Mouse (Mus musculus) limb, embryonic 10.5 days (tissue): ENCODE data around the gene Mapk13. TPM values are rescaled to one million over a fixed set of nuclear protein-coding genes. Genes with fewer than 3 reads are reported as not detected.
"Not testable (repeated sequence)": the region's sequence is repeated elsewhere in the genome, so short reads cannot be mapped to it uniquely, and the experiment has no call there.

ENCODE experiments used
- DNase-seq: peaks from one replicate; pipeline ENCODE4 v3.0.0-alpha.2; 2017; ENCODE audit warnings: low spot score
- H3K27ac ChIP-seq: fragments of 300-500 bp; sonication (generic); 2 replicates; pipeline ENCODE4 v1.5.1; 2016; ENCODE audit warnings: mild to moderate bottlenecking
- H3K27me3 ChIP-seq: fragments of 300-500 bp; sonication (generic); 2 replicates; pipeline ENCODE4 v1.6.1; 2016; ENCODE audit warnings: low read depth, mild to moderate bottlenecking; ENCODE audit not compliant: poor library complexity, severe bottlenecking
- H3K36me3 ChIP-seq: fragments of 300-500 bp; sonication (generic); 2 replicates; pipeline ENCODE4 v1.6.1; 2016; ENCODE audit warnings: mild to moderate bottlenecking, moderate library complexity
- H3K4me1 ChIP-seq: fragments of 300-500 bp; sonication (generic); 2 replicates; pipeline ENCODE4 v1.6.1; 2016
- H3K4me3 ChIP-seq: fragments of 300-500 bp; sonication (generic); 2 replicates; pipeline ENCODE4 v1.5.1; 2016; ENCODE audit warnings: mild to moderate bottlenecking, moderate library complexity
- H3K9me3 ChIP-seq: fragments of 300-500 bp; sonication (generic); replicated peaks from 2 replicates; pipeline ENCODE4 v1.6.1; 2016; ENCODE audit warnings: mild to moderate bottlenecking
- WGBS: fragments of 180-500 bp; shearing (Covaris S2); methylation state at CpG from one replicate; pipeline ENCODE4 v1.1.7; 2016; 5-methylcytosine and 5-hydroxymethylcytosine counted together
- polyA plus RNA-seq: library from polyadenylated mRNA; unstranded; fragments of >200 nt; fragmentation: Nextera tagmentation; extraction: Ambion mirVana; gene quantifications from 2 replicates; pipeline ENCODE4 v1.2.1, GENCODE M21; 2016

Mapk13 gene
- polyA plus RNA-seq, 1 experiment from 2014 or later: 8.2 TPM

DNA sequence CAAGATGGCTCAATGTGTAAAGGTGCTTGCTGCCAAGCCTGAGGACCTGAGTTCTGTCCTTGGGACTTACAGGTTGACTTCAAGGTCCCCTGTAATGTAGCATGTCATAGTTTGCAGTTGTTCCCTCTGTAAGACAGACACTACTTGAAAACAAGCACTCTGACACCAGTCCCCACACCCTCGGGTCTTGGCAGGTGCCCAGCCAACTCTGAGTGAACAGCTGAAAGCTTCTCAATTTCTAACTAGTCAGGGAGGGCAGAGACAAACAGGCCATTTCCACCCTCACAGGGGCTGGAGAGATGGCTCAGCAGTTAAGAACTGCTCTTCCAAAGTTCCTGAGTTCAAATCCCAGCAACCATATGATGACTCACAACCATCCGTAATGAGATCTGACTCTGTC lies 11.6 kb upstream of the Mapk13 start:
- no peak overlapping the region for H3K27ac ChIP-seq
- H3K27me3 ChIP-seq: no peaks in the 10 kb centered on the region
- no peaks in the 10 kb centered on the region for H3K9me3 ChIP-seq
- no peak overlapping the region for H3K4me3 ChIP-seq
- WGBS: 83% methylated on average over 2 of the region's 2 CpGs
- H3K4me1 ChIP-seq: peaks cover 5% of the 10 kb centered on the region
- DNase-seq: no peak
- no peaks in the 10 kb centered on the region for H3K36me3 ChIP-seq

DNA sequence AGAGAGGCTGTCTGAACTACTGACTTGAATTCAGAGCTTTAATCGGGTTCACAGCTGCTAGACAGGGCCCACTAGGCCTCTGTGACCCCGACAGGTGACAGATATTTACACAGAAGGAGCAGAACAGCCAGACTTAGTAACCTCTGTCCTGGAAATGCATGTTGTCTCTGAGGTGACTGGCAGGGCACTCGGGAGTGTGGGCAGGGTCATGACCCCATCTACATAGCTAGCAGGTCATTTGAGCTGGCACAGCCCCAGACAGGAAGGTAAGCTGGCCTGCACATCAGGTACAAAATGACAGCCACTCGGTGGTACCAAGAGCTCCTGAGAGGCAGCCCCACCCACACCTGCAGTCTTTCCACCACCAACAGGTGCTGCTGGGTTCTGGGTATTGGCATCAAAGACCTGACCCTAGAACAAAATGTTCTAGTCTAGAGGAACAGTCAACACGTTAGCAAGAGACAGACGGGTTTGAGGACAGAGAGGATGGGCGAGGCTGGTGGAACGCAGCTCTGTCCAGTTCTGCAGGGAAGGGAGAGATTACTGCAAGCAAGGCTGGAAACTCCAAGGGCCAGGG lies 8.3 kb upstream of the Mapk13 start:
- no peaks in the 10 kb centered on the region for H3K36me3 ChIP-seq
- no peak overlapping the region for H3K27ac ChIP-seq
- H3K27me3 ChIP-seq: no peaks in the 10 kb centered on the region
- peaks cover 5% of the 10 kb centered on the region for H3K4me1 ChIP-seq
- WGBS: 71% methylated on average over 8 of the region's 8 CpGs
- H3K9me3 ChIP-seq: no peaks in the 10 kb centered on the region
- no peak overlapping the region for H3K4me3 ChIP-seq
- no peak for DNase-seq

DNA sequence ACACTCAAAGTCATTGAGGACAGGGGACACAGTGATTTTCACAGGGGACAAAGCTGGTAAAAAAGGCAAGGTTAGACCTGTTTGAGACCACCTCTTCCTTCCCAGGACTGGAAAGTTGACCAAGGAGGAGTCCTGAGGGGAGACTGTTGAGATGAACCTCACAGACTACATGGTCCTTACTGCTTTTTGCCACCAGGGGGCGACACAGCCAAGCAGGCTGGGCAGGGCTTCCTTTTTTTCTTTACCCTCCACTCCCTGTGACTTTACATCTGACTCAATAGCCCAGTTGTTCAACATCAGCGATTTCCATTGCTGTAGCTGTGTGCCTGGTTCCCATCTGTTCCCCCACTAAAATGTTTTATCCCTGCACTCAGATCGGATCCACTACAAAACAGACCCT lies 7.2 kb upstream of the Mapk13 start:
- WGBS: 12% methylated on average over 3 of the region's 3 CpGs
- H3K4me3 ChIP-seq: no peak overlapping the region
- H3K4me1 ChIP-seq: peaks cover 6% of the 10 kb centered on the region; the same call in 1 of the 2 replicates
- no peaks in the 10 kb centered on the region for H3K36me3 ChIP-seq
- H3K27me3 ChIP-seq: peaks cover 6% of the 10 kb centered on the region; the same call in 1 of the 2 replicates
- H3K27ac ChIP-seq: no peak overlapping the region
- H3K9me3 ChIP-seq: no peaks in the 10 kb centered on the region
- peak; percentile 78 for DNase-seq

GRCm38 (mm10) chr17:28766203-28766602 lies 2.9 kb upstream of the Mapk13 start:
- DNase-seq: no peak
- WGBS: 66% methylated on average over 3 of the region's 3 CpGs
- H3K36me3 ChIP-seq: no peaks in the 10 kb centered on the region
- peaks cover 46% of the 10 kb centered on the region for H3K27me3 ChIP-seq
- peaks cover 21% of the 10 kb centered on the region for H3K4me1 ChIP-seq
- H3K4me3 ChIP-seq: no peak overlapping the region
- no peak overlapping the region for H3K27ac ChIP-seq
- no peaks in the 10 kb centered on the region for H3K9me3 ChIP-seq

- no peak overlapping the region for H3K4me3 ChIP-seq
- WGBS: 80% methylated on average over 11 of the region's 11 CpGs
- no peak for DNase-seq
- peaks cover 21% of the 10 kb centered on the region for H3K4me1 ChIP-seq
- H3K36me3 ChIP-seq: no peaks in the 10 kb centered on the region
- H3K27me3 ChIP-seq: peaks cover 54% of the 10 kb centered on the region
- no peaks in the 10 kb centered on the region for H3K9me3 ChIP-seq
- H3K27ac ChIP-seq: no peak overlapping the region
Measured at GRCm38 (mm10) chr17:28766781-28767515, 2.1 kb upstream of the Mapk13 start.

- Histone ChIP-seq H3K27me3 (peaks cover 56% of the 10 kb centered on the region), H3K27ac (peak overlapping the region; percentile 50), H3K9me3 (no peaks in the 10 kb centered on the region), H3K36me3 (no peaks in the 10 kb centered on the region), H3K4me1 (peaks cover 24% of the 10 kb centered on the region), H3K4me3 (peak overlapping the region; percentile 55)
- 3% methylated on average over 24 of the region's 24 CpGs for WGBS
- DNase-seq: peak; percentile 58
Measured at GRCm38 (mm10) chr17:28769875-28770421, 851 bp downstream of the Mapk13 start.

GRCm38 (mm10) chr17:28771289-28771688 lies 2.2 kb downstream of the Mapk13 start:
- no peaks in the 10 kb centered on the region for H3K9me3 ChIP-seq
- no peak overlapping the region for H3K27ac ChIP-seq
- H3K4me3 ChIP-seq: no peak overlapping the region
- 91% methylated on average over 5 of the region's 5 CpGs for WGBS
- no peaks in the 10 kb centered on the region for H3K36me3 ChIP-seq
- DNase-seq: no peak
- peaks cover 53% of the 10 kb centered on the region for H3K27me3 ChIP-seq
- peaks cover 22% of the 10 kb centered on the region for H3K4me1 ChIP-seq

DNA sequence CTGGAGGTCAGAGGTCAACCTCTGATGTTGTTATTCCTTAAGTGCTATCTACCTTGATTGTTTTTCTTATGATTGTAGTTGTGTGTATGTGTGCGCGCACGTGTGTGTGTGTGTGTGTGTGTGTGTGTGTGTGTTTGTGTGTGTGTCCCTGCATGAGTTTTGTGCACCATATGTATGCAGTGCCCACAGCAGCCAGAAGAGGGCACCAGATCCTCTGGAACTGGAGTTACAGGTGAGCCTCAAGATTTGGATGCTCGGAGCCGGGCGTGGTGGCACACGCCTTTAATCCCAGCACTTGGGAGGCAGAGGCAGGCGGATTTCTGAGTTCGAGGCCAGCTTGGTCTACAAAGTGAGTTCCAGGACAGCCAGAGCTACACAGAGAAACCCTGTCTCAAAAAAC lies 5.2 kb downstream of the Mapk13 start:
- 94% methylated on average over 9 of the region's 9 CpGs for WGBS
- not testable (repeated sequence) for H3K27ac ChIP-seq, H3K9me3 ChIP-seq, H3K36me3 ChIP-seq, DNase-seq, H3K4me3 ChIP-seq
- Histone ChIP-seq H3K4me1 (peaks cover 15% of the 10 kb centered on the region), H3K27me3 (peaks cover 29% of the 10 kb centered on the region)

DNA sequence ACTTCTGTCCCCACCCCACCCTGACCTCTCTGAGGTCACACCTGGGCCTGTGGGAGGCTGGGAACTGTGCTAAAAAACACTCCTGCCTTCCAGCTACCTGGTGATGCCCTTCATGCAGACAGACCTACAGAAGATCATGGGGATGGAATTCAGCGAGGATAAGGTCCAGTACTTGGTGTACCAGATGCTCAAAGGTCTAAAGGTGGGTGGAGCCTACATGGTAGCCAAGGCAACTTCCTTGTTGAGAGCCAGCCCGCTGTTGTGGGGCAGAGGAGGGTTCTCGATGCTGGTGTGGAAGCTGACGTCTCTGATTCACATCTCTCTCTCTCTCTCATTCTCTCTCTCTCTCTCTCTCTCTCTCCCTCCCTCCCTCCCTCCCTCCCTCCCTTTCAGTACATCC lies 6.1 kb downstream of the Mapk13 start:
- H3K4me3 ChIP-seq: no peak overlapping the region
- H3K4me1 ChIP-seq: peaks cover 6% of the 10 kb centered on the region
- no peaks in the 10 kb centered on the region for H3K9me3 ChIP-seq
- no peak overlapping the region for H3K27ac ChIP-seq
- no peak for DNase-seq
- WGBS: 88% methylated on average over 4 of the region's 4 CpGs
- H3K36me3 ChIP-seq: no peaks in the 10 kb centered on the region
- peaks cover 20% of the 10 kb centered on the region for H3K27me3 ChIP-seq

GRCm38 (mm10) chr17:28776817-28777216 lies 7.7 kb downstream of the Mapk13 start:
- WGBS: 87% methylated on average over 3 of the region's 3 CpGs

DNA sequence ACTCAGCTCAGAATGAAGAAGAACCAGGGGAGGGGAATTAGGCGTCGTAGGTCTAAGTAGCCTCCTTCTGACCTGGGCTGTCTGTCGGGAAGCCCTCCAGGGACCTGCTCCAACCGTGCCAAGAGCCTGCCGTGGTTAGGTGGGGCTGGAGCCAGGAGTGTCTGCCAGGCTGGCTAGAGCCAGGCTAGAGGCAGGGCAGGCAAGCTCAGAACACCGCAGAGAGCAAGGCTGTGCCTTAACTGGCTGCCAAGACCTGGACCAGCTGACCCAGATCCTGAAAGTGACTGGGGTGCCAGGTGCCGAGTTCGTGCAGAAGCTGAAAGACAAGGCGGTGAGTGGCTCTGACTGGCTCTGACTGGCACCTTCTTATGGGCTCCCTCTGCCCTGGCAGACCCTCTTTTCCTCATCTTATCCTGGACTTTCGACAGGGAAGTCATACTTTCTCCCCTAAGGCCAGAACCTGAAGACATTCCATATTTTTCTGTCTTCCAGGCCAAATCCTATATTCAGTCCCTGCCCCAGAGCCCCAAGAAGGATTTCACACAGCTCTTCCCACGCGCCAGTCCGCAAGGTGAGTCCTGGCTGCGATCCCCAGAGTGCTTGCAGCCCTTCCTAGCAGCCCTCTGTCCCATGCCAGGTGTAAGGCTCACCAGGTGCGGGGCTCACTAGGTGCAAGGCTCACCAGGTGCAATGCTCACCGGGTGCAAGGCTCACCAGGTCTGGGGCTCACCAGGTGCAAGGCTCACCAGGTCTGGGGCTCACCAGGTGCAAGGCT lies 8.3 kb downstream of the Mapk13 start:
- no peak for DNase-seq
- Histone ChIP-seq H3K4me1 (peaks cover 9% of the 10 kb centered on the region), H3K4me3 (no peak overlapping the region), H3K27ac (no peak overlapping the region), H3K36me3 (no peaks in the 10 kb centered on the region), H3K9me3 (no peaks in the 10 kb centered on the region), H3K27me3 (no peaks in the 10 kb centered on the region)
- 89% methylated on average over 16 of the region's 16 CpGs for WGBS

More at GRCm38 (mm10) chr17:28776817-28777216, 7.7 kb downstream of the Mapk13 start:
- no peak overlapping the region for H3K4me3 ChIP-seq
- H3K27me3 ChIP-seq: peaks cover 4% of the 10 kb centered on the region; the same call in 1 of the 2 replicates
- H3K36me3 ChIP-seq: no peaks in the 10 kb centered on the region
- no peaks in the 10 kb centered on the region for H3K9me3 ChIP-seq
- H3K4me1 ChIP-seq: peaks cover 9% of the 10 kb centered on the region
- DNase-seq: no peak
- H3K27ac ChIP-seq: no peak overlapping the region

- Histone ChIP-seq H3K27ac (no peak overlapping the region), H3K4me3 (no peak overlapping the region), H3K4me1 (peaks cover 6% of the 10 kb centered on the region), H3K27me3 (no peaks in the 10 kb centered on the region), H3K36me3 (no peaks in the 10 kb centered on the region), H3K9me3 (no peaks in the 10 kb centered on the region)
- 93% methylated on average over 3 of the region's 3 CpGs for WGBS
- DNase-seq: no peak
Measured at GRCm38 (mm10) chr17:28779735-28780134, 10.6 kb downstream of the Mapk13 start.

DNA sequence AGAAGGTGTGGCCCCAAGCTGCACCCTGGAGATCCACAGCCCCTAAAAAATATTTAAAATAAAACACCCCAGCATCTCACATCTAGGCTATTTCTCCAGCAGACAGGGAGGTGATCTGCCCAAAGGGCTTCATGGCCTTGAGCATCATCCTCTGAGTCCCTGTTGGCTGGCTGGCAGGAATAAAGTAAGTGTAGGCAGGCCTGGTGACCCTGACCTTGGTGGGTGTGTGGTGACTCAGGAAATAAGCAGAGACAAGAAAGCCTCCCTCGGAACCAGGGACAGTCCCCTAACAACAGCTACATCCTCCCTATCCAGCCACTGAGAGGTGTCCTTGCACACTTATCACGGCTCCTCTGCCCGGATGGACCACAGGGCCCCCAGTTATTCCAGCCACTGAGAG lies 11.7 kb downstream of the Mapk13 start:
- H3K9me3 ChIP-seq: no peaks in the 10 kb centered on the region
- H3K4me1 ChIP-seq: peaks cover 6% of the 10 kb centered on the region
- WGBS: 73% methylated on average over 3 of the region's 3 CpGs
- no peak overlapping the region for H3K27ac ChIP-seq
- no peak overlapping the region for H3K4me3 ChIP-seq
- H3K36me3 ChIP-seq: no peaks in the 10 kb centered on the region
- H3K27me3 ChIP-seq: no peaks in the 10 kb centered on the region
- DNase-seq: no peak
